Comparison of ENCODE assay signal across 20 mouse cellular contexts in genomic region chr5:128879092-128879491, GRCm38 (mm10).
DNase-seq lines count a peak whose midpoint lies in the region; ATAC-seq and TF ChIP-seq lines count a peak whose summit lies in the region.
"Had no signal": no experiment of that assay in that cellular context is flagged by ENCODE, and none has a peak within 500 bp of the region (broad histone marks: within the 10 kb centered on the region; RNA-seq: fewer than 3 reads in every experiment).

No protein-coding gene starts in this region.

- WGBS in intestine, embryonic 14.5 days = 25% methylated on average over 3 of the region's 3 CpGs
- WGBS in intestine, embryonic 16.5 days = 25% methylated on average over 3 of the region's 3 CpGs
- WGBS in midbrain, postnatal 0 days = 45% methylated on average over 3 of the region's 3 CpGs
- WGBS in midbrain, embryonic 16.5 days = 46% methylated on average over 3 of the region's 3 CpGs
- WGBS in embryonic facial prominence, embryonic 11.5 days = 30% methylated on average over 3 of the region's 3 CpGs

- ATAC-seq in intestine, embryonic 14.5 days (replicated peaks; ENCODE audit: low FRiP score, low TSS enrichment, low read depth) = no peak
- ATAC-seq in intestine, embryonic 16.5 days = no peak
- 0 out of 2 replicates have a peak, but pooled peaks have one; percentile 34 for ATAC-seq in midbrain, postnatal 0 days (ENCODE audit: low FRiP score)
- ATAC-seq in midbrain, embryonic 16.5 days = no peak
- 0 out of 2 replicates have a peak, but pooled peaks have one; percentile 70 for ATAC-seq in embryonic facial prominence, embryonic 11.5 days (replicated peaks; ENCODE audit: insufficient number of reproducible peaks, low FRiP score, low TSS enrichment, low read depth)
- ATAC-seq: lung, postnatal 0 days had no signal

- no peak for TF ChIP-seq CTCF in midbrain, postnatal 0 days (IDR thresholded peaks at IDR 0.05)

- H3K9me3 ChIP-seq in intestine, embryonic 14.5 days (ENCODE audit: control insufficient read depth, low read length) = no peaks in the 10 kb centered on the region
- H3K9me3 ChIP-seq in intestine, embryonic 16.5 days (ENCODE audit: control insufficient read depth, low read length) = no peaks in the 10 kb centered on the region
- no peaks in the 10 kb centered on the region for H3K9me3 ChIP-seq in midbrain, postnatal 0 days (ENCODE audit: low read length)
- H3K9me3 ChIP-seq in midbrain, embryonic 16.5 days (replicated peaks; ENCODE audit: control insufficient read depth, low read length, poor library complexity, severe bottlenecking) = no peaks in the 10 kb centered on the region
- no peaks in the 10 kb centered on the region for H3K9me3 ChIP-seq in embryonic facial prominence, embryonic 11.5 days (replicated peaks; ENCODE audit: control insufficient read depth, low read length)
- H3K9me3 ChIP-seq: heart, embryonic 13.5 days; hindbrain, embryonic 12.5 days; liver, embryonic 13.5 days; stomach, embryonic 15.5 days had no signal

- H3K36me3 ChIP-seq in intestine, embryonic 14.5 days (ENCODE audit: control insufficient read depth, insufficient read depth, low read length) = no peaks in the 10 kb centered on the region
- no peaks in the 10 kb centered on the region for H3K36me3 ChIP-seq in intestine, embryonic 16.5 days (ENCODE audit: control insufficient read depth, insufficient read depth, low read length)
- H3K36me3 ChIP-seq in midbrain, postnatal 0 days (ENCODE audit: insufficient read depth, low read length) = no peaks in the 10 kb centered on the region
- H3K36me3 ChIP-seq in midbrain, embryonic 16.5 days (ENCODE audit: control insufficient read depth, insufficient read depth, low read length) = no peaks in the 10 kb centered on the region
- no peaks in the 10 kb centered on the region for H3K36me3 ChIP-seq in embryonic facial prominence, embryonic 11.5 days (replicated peaks; ENCODE audit: control insufficient read depth, insufficient read depth, low read depth, low read length)
- H3K36me3 ChIP-seq: G1E; heart, embryonic 13.5 days; hindbrain, embryonic 12.5 days; liver, embryonic 13.5 days; stomach, embryonic 15.5 days had no signal

- H3K4me2 ChIP-seq in intestine, embryonic 14.5 days (ENCODE audit: low read length) = no peak overlapping the region
- no peak overlapping the region for H3K4me2 ChIP-seq in intestine, embryonic 16.5 days (ENCODE audit: low read depth, low read length)
- no peak overlapping the region for H3K4me2 ChIP-seq in midbrain, postnatal 0 days (ENCODE audit: low read depth, low read length, poor library complexity, severe bottlenecking)
- H3K4me2 ChIP-seq in midbrain, embryonic 16.5 days (ENCODE audit: low read length) = no peak overlapping the region
- H3K4me2 ChIP-seq in embryonic facial prominence, embryonic 11.5 days (ENCODE audit: low read depth, low read length) = no peak overlapping the region
- H3K4me2 ChIP-seq: heart, embryonic 13.5 days; hindbrain, embryonic 12.5 days; liver, embryonic 13.5 days; stomach, embryonic 15.5 days had no signal

- H3K4me3 ChIP-seq in intestine, embryonic 14.5 days (ENCODE audit: low read depth, low read length) = no peak overlapping the region
- H3K4me3 ChIP-seq in intestine, embryonic 16.5 days (ENCODE audit: low read length) = no peak overlapping the region
- H3K4me3 ChIP-seq in midbrain, postnatal 0 days (ENCODE audit: low read depth, low read length) = no peak overlapping the region
- H3K4me3 ChIP-seq in midbrain, embryonic 16.5 days (ENCODE audit: low read depth, low read length) = no peak overlapping the region
- no peak overlapping the region for H3K4me3 ChIP-seq in embryonic facial prominence, embryonic 11.5 days (ENCODE audit: low read depth, low read length)
- H3K4me3 ChIP-seq: heart, embryonic 13.5 days; hindbrain, embryonic 12.5 days; liver, embryonic 13.5 days; megakaryocyte, embryonic 14.5 days; stomach, embryonic 15.5 days had no signal

- H3K4me1 ChIP-seq in intestine, embryonic 14.5 days (replicated peaks; ENCODE audit: control insufficient read depth, insufficient read depth, low read length) = no peaks in the 10 kb centered on the region
- no peaks in the 10 kb centered on the region for H3K4me1 ChIP-seq in intestine, embryonic 16.5 days (ENCODE audit: control insufficient read depth, insufficient read depth, low read length)
- H3K4me1 ChIP-seq in midbrain, postnatal 0 days (ENCODE audit: insufficient read depth, low read length) = no peaks in the 10 kb centered on the region
- H3K4me1 ChIP-seq in midbrain, embryonic 16.5 days (ENCODE audit: control insufficient read depth, insufficient read depth, low read length) = peaks cover 11% of the 10 kb centered on the region
- no peaks in the 10 kb centered on the region for H3K4me1 ChIP-seq in embryonic facial prominence, embryonic 11.5 days (ENCODE audit: control insufficient read depth, insufficient read depth, low read length)
- H3K4me1 ChIP-seq: heart, embryonic 13.5 days; liver, embryonic 13.5 days; stomach, embryonic 15.5 days had no signal

- H3K27me3 ChIP-seq in intestine, embryonic 14.5 days (replicated peaks; ENCODE audit: control insufficient read depth, insufficient read depth, low read length) = peaks cover 3% of the 10 kb centered on the region; the same call in 1 of the 2 replicates
- 0 out of 2 replicates have a peak, but pooled peaks cover 2% of the 10 kb centered on the region for H3K27me3 ChIP-seq in intestine, embryonic 16.5 days (replicated peaks; ENCODE audit: control insufficient read depth, insufficient read depth, low read length)
- no peaks in the 10 kb centered on the region for H3K27me3 ChIP-seq in midbrain, postnatal 0 days (ENCODE audit: insufficient read depth, low read length)
- no peaks in the 10 kb centered on the region for H3K27me3 ChIP-seq in midbrain, embryonic 16.5 days (ENCODE audit: control insufficient read depth, insufficient read depth, low read depth, low read length)
- H3K27me3 ChIP-seq in embryonic facial prominence, embryonic 11.5 days (ENCODE audit: control insufficient read depth, insufficient read depth, low read length) = no peaks in the 10 kb centered on the region
- H3K27me3 ChIP-seq: stomach, embryonic 15.5 days had no signal

- H3K27ac ChIP-seq in intestine, embryonic 14.5 days (ENCODE audit: low read depth) = no peak overlapping the region
- H3K27ac ChIP-seq in intestine, embryonic 16.5 days (ENCODE audit: low read length) = no peak overlapping the region
- H3K27ac ChIP-seq in midbrain, postnatal 0 days (ENCODE audit: low read depth, low read length) = no peak overlapping the region
- H3K27ac ChIP-seq in midbrain, embryonic 16.5 days (ENCODE audit: low read length) = no peak overlapping the region
- H3K27ac ChIP-seq in embryonic facial prominence, embryonic 11.5 days (replicated peaks; ENCODE audit: low read depth, low read length) = no peak overlapping the region
- H3K27ac ChIP-seq: heart, embryonic 13.5 days; hindbrain, embryonic 12.5 days; liver, embryonic 13.5 days; stomach, embryonic 15.5 days had no signal

- no peak overlapping the region for H3K9ac ChIP-seq in intestine, embryonic 14.5 days (ENCODE audit: low read length)
- no peak overlapping the region for H3K9ac ChIP-seq in intestine, embryonic 16.5 days (ENCODE audit: low read depth, low read length)
- H3K9ac ChIP-seq in midbrain, postnatal 0 days (replicated peaks; ENCODE audit: low read length, poor library complexity, severe bottlenecking) = no peak overlapping the region
- no peak overlapping the region for H3K9ac ChIP-seq in midbrain, embryonic 16.5 days (ENCODE audit: low read depth, low read length)
- H3K9ac ChIP-seq in embryonic facial prominence, embryonic 11.5 days (replicated peaks; ENCODE audit: low read length) = no peak overlapping the region
- H3K9ac ChIP-seq: heart, embryonic 13.5 days; hindbrain, embryonic 12.5 days; liver, embryonic 13.5 days; stomach, embryonic 15.5 days had no signal

- DNase-seq in intestine, embryonic 14.5 days (ENCODE audit: low spot score) = peak; percentile 70
- DNase-seq in midbrain, postnatal 0 days (ENCODE audit: low spot score) = no peak
- peak; percentile 74 for DNase-seq in embryonic facial prominence, embryonic 11.5 days (ENCODE audit: low spot score)
- DNase-seq in testis, postnatal 14 days (ENCODE audit: low spot score) = peak; percentile 10
- DNase-seq in neural tube, embryonic 10.5 days (ENCODE audit: extremely low spot score, low spot score) = no peak
- no peak for DNase-seq in cerebellum, postnatal 25 days
- DNase-seq: adrenal gland, postnatal 36 days; cerebellum, adult 9-11 months; kidney, adult 11 months; liver, embryonic 13.5 days; right cerebral cortex, adult 18-20 months; thymus, postnatal 25 days had no signal

Comparison
In these comparisons a context has a peak if more than half of its experiments do, and no peak if none do; other contexts are left out.
1. ATAC-seq: peak in midbrain, postnatal 0 days (single experiment) and embryonic facial prominence, embryonic 11.5 days (single experiment); none in intestine, embryonic 14.5 days (single experiment), intestine, embryonic 16.5 days (single experiment) and midbrain, embryonic 16.5 days (single experiment).
2. DNase-seq: peak in intestine, embryonic 14.5 days (single experiment), embryonic facial prominence, embryonic 11.5 days (single experiment) and testis, postnatal 14 days (single experiment); none in midbrain, postnatal 0 days (single experiment), neural tube, embryonic 10.5 days (single experiment) and cerebellum, postnatal 25 days (0 of 2).